Mouse (Mus musculus): Measurements from ENCODE around the gene Fam102a.

Gene Fam102a

GRCm38 (mm10) chr2:32578146-32579046 is 43.3 kb downstream of the Fam102a start:
- CTCF ChIA-PET = no interaction called here

- CTCF ChIA-PET = no interaction called here
Measured at GRCm38 (mm10) chr2:32581450-32582095, 46.4 kb downstream of the Fam102a start.

GRCm38 (mm10) chr2:32582830-32583799 is 48.0 kb downstream of the Fam102a start:
- CTCF ChIA-PET = interaction anchor here (0.7 to 1.0 kb wide), 2 partner anchors 11 to 27 kb away, joined by 3 to 9 read pairs; no protein-coding TSS in a partner anchor

- CTCF ChIA-PET = no interaction called here
Measured at GRCm38 (mm10) chr2:32585149-32585714, 50.1 kb downstream of the Fam102a start.

- CTCF ChIA-PET = interaction anchor here (0.6 to 0.8 kb wide), 3 partner anchors 13 to 1488 kb away, joined by 3 to 4 read pairs (median 3); no protein-coding TSS in a partner anchor
Measured at GRCm38 (mm10) chr2:32586871-32587351, 51.8 kb downstream of the Fam102a start, which contains the start of gene St6galnac4. Gene St6galnac4, plus strand, starts transcription at chr2:32587095.

GRCm38 (mm10) chr2:32587731-32588321 is 52.7 kb downstream of the Fam102a start:
- CTCF ChIA-PET = no interaction called here

GRCm38 (mm10) chr2:32589213-32589795 is 54.2 kb downstream of the Fam102a start:
- CTCF ChIA-PET = no interaction called here

GRCm38 (mm10) chr2:32590224-32590623 is 55.1 kb downstream of the Fam102a start:
- CTCF ChIA-PET = no interaction called here

- CTCF ChIA-PET = interaction anchor here (0.5 to 0.7 kb wide), 2 partner anchors 11 to 19 kb away, joined by 4 to 5 read pairs; no protein-coding TSS in a partner anchor
Measured at GRCm38 (mm10) chr2:32591249-32591648, 56.1 kb downstream of the Fam102a start.

- CTCF ChIA-PET = no interaction called here
Measured at GRCm38 (mm10) chr2:32596725-32597124, 61.6 kb downstream of the Fam102a start.

GRCm38 (mm10) chr2:32597248-32597647 is 62.1 kb downstream of the Fam102a start:
- CTCF ChIA-PET = no interaction called here

- CTCF ChIA-PET = no interaction called here
Measured at GRCm38 (mm10) chr2:32597699-32598098, 62.6 kb downstream of the Fam102a start.

GRCm38 (mm10) chr2:32598506-32598905 is 63.4 kb downstream of the Fam102a start:
- CTCF ChIA-PET = no interaction called here

GRCm38 (mm10) chr2:32599409-32599808 is 64.3 kb downstream of the Fam102a start, which contains the start of gene St6galnac6:
Gene St6galnac6, plus strand, starts transcription at chr2:32599709.
- CTCF ChIA-PET = no interaction called here

GRCm38 (mm10) chr2:32601417-32602065 is 66.4 kb downstream of the Fam102a start:
- CTCF ChIA-PET = interaction anchor here (0.7 to 1.1 kb wide), 2 partner anchors 10 to 75 kb away, joined by 3 to 5 read pairs; no protein-coding TSS in a partner anchor

- CTCF ChIA-PET = interaction anchor here (0.5 to 0.7 kb wide), 4 partner anchors 30 to 958 kb away, joined by 3 to 7 read pairs (median 4); no protein-coding TSS in a partner anchor
Measured at GRCm38 (mm10) chr2:32602600-32603054, 67.5 kb downstream of the Fam102a start.

GRCm38 (mm10) chr2:32604631-32605030 is 69.5 kb downstream of the Fam102a start:
- CTCF ChIA-PET = interaction anchor here (0.7 to 0.8 kb wide), 2 partner anchors 32 to 248 kb away, joined by 3 to 4 read pairs; no protein-coding TSS in a partner anchor

GRCm38 (mm10) chr2:32606161-32607142 is 71.3 kb downstream of the Fam102a start:
- CTCF ChIA-PET = interaction anchor here (0.5 to 0.6 kb wide), 2 partner anchors 403 to 534 kb away, joined by 3 to 4 read pairs; no protein-coding TSS in a partner anchor
